Mouse (Mus musculus): Measurements from ENCODE around the gene Jak3. TPM values are rescaled to one million over a fixed set of nuclear protein-coding genes. Genes with fewer than 3 reads are reported as not detected.

Jak3 gene
- polyA plus RNA-seq (2014; fragmentation: Illumina TruSeq; extraction: RNeasy Lipid Tissue Mini Kit (QIAGEN cat#74804)): not detected

GRCm38 (mm10) chr8:71676020-71676741 lies at the start of gene Jak3:
Gene Jak3, plus strand, starts transcription at chr8:71676296.

GRCm38 (mm10) chr8:71671549-71671965 lies 4.5 kb upstream of the Jak3 start, which contains the start of gene Unc13a:
Gene Unc13a, minus strand, starts transcription at chr8:71671757.

GRCm38 (mm10) chr8:71689028-71689427 lies 12.9 kb downstream of the Jak3 start, which contains the start of gene Insl3:
Gene Insl3, plus strand, starts transcription at chr8:71689214.

GRCm38 (mm10) chr8:71701414-71702086 lies 25.5 kb downstream of the Jak3 start, which contains the start of gene B3gnt3:
Gene B3gnt3, minus strand, starts transcription at chr8:71701789.

DNA sequence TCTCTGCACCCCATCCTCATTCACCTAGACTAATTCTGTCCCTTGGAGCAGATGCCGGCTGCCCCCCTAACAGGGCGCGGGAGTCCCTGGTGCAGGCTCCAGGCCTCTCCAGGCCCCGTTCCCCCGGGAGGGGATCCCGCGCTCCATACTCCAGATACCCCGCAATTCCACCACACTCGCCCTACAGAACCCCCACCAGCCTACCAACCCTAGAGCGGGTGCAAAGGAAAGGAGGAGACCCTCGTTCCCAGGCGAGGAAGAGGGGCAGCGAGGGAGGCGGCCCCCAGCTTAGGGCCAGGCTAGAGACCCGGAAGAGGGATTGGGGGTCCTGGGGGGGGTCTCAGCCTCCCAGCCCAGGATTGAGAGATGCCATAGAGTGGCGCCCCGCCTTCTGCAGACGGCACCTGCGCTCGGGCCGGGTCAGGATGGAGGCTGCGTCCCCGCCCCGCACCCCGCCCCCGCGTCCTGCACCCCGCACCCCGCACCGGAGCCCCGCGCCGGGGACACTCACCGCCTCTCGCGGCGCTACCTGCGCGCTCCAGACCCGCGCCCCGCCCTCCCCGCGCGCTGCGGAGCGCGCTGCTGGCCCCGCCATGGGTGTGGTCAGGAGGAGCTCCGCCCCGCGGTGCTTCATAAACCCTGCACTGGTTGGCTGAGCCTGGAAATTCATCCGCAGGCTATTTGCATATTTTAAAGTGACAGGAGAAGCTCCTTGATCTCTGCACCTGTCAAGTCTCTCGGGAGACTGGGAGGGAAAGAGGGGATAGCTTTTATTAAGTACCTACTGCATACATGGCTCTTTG lies 49.2 kb downstream of the Jak3 start, which contains the start of gene Fcho1:
Gene Fcho1, minus strand, starts transcription at position 595 of the 803 bp plus-strand sequence.

Other genes with a start within 250 kb of the Jak3 start
- 0.68 TPM for gene Abhd8, start 212.6 kb upstream of the Jak3 start, polyA plus RNA-seq (2014; fragmentation: Illumina TruSeq; extraction: RNeasy Lipid Tissue Mini Kit (QIAGEN cat#74804))
- 9.7 TPM for gene Mrpl34, start 211.3 kb upstream of the Jak3 start, polyA plus RNA-seq (2014; fragmentation: Illumina TruSeq; extraction: RNeasy Lipid Tissue Mini Kit (QIAGEN cat#74804))
- gene Dda1, start 207.1 kb upstream of the Jak3 start, polyA plus RNA-seq (2014; fragmentation: Illumina TruSeq; extraction: RNeasy Lipid Tissue Mini Kit (QIAGEN cat#74804)): 3.4 TPM
- 1.00 TPM for gene Ano8, start 190.3 kb upstream of the Jak3 start, polyA plus RNA-seq (2014; fragmentation: Illumina TruSeq; extraction: RNeasy Lipid Tissue Mini Kit (QIAGEN cat#74804))
- 1.3 TPM for gene Gtpbp3, start 188.2 kb upstream of the Jak3 start, polyA plus RNA-seq (2014; fragmentation: Illumina TruSeq; extraction: RNeasy Lipid Tissue Mini Kit (QIAGEN cat#74804))
- 0.46 TPM for gene Plvap, start 164.5 kb upstream of the Jak3 start, polyA plus RNA-seq (2014; fragmentation: Illumina TruSeq; extraction: RNeasy Lipid Tissue Mini Kit (QIAGEN cat#74804))
- not detected for gene Ccdc194, start 150.6 kb upstream of the Jak3 start, polyA plus RNA-seq (2014; fragmentation: Illumina TruSeq; extraction: RNeasy Lipid Tissue Mini Kit (QIAGEN cat#74804))
- 8.3 TPM for gene Bst2, start 138.8 kb upstream of the Jak3 start, polyA plus RNA-seq (2014; fragmentation: Illumina TruSeq; extraction: RNeasy Lipid Tissue Mini Kit (QIAGEN cat#74804))
- gene Mvb12a, start 133.4 kb upstream of the Jak3 start, polyA plus RNA-seq (2014; fragmentation: Illumina TruSeq; extraction: RNeasy Lipid Tissue Mini Kit (QIAGEN cat#74804)): 0.66 TPM
- 3.4 TPM for gene Tmem221, start 117.4 kb upstream of the Jak3 start, polyA plus RNA-seq (2014; fragmentation: Illumina TruSeq; extraction: RNeasy Lipid Tissue Mini Kit (QIAGEN cat#74804))
- 0.26 TPM for gene Nxnl1, start 109.7 kb upstream of the Jak3 start, polyA plus RNA-seq (2014; fragmentation: Illumina TruSeq; extraction: RNeasy Lipid Tissue Mini Kit (QIAGEN cat#74804))
- gene Slc27a1, start 107.4 kb upstream of the Jak3 start, polyA plus RNA-seq (2014; fragmentation: Illumina TruSeq; extraction: RNeasy Lipid Tissue Mini Kit (QIAGEN cat#74804)): 4.7 TPM
- gene Pgls, start 84.1 kb upstream of the Jak3 start, polyA plus RNA-seq (2014; fragmentation: Illumina TruSeq; extraction: RNeasy Lipid Tissue Mini Kit (QIAGEN cat#74804)): 0.17 TPM
- gene Fam129c, start 78.6 kb upstream of the Jak3 start, polyA plus RNA-seq (2014; fragmentation: Illumina TruSeq; extraction: RNeasy Lipid Tissue Mini Kit (QIAGEN cat#74804)): not detected
- 73.2 TPM for gene Colgalt1, start 65.3 kb upstream of the Jak3 start, polyA plus RNA-seq (2014; fragmentation: Illumina TruSeq; extraction: RNeasy Lipid Tissue Mini Kit (QIAGEN cat#74804))
- gene Unc13a, start 4.5 kb upstream of the Jak3 start, polyA plus RNA-seq (2014; fragmentation: Illumina TruSeq; extraction: RNeasy Lipid Tissue Mini Kit (QIAGEN cat#74804)): not detected
- not detected for gene Insl3, start 12.9 kb downstream of the Jak3 start, polyA plus RNA-seq (2014; fragmentation: Illumina TruSeq; extraction: RNeasy Lipid Tissue Mini Kit (QIAGEN cat#74804))
- 2.2 TPM for gene B3gnt3, start 25.5 kb downstream of the Jak3 start, polyA plus RNA-seq (2014; fragmentation: Illumina TruSeq; extraction: RNeasy Lipid Tissue Mini Kit (QIAGEN cat#74804))
- gene Fcho1, start 49.4 kb downstream of the Jak3 start, polyA plus RNA-seq (2014; fragmentation: Illumina TruSeq; extraction: RNeasy Lipid Tissue Mini Kit (QIAGEN cat#74804)): not detected
- gene Zfp709, start 205.7 kb downstream of the Jak3 start, polyA plus RNA-seq (2014; fragmentation: Illumina TruSeq; extraction: RNeasy Lipid Tissue Mini Kit (QIAGEN cat#74804)): 46.4 TPM
- gene Zfp882, start 232.3 kb downstream of the Jak3 start, polyA plus RNA-seq (2014; fragmentation: Illumina TruSeq; extraction: RNeasy Lipid Tissue Mini Kit (QIAGEN cat#74804)): 28.3 TPM
- 135 TPM for gene Zfp617, start 232.3 kb downstream of the Jak3 start, polyA plus RNA-seq (2014; fragmentation: Illumina TruSeq; extraction: RNeasy Lipid Tissue Mini Kit (QIAGEN cat#74804))